ENCODE assay signal across 9 mouse cellular contexts in genomic region chr2:33282877-33283276, GRCm38 (mm10).
DNase-seq lines count a peak whose midpoint lies in the region; ATAC-seq and TF ChIP-seq lines count a peak whose summit lies in the region.
"Had no signal": no experiment of that assay in that cellular context is flagged by ENCODE, and none has a peak within 500 bp of the region (broad histone marks: within the 10 kb centered on the region; RNA-seq: fewer than 3 reads in every experiment).

No protein-coding gene starts in this region.

- no peak overlapping the region for H3K4me2 ChIP-seq in forebrain, postnatal 0 days (ENCODE audit: low read depth)
- H3K4me2 ChIP-seq in forebrain, embryonic 11.5 days (ENCODE audit: low read depth, low read length, severe bottlenecking), result no peak overlapping the region
- H3K4me2 ChIP-seq in kidney, postnatal 0 days (ENCODE audit: low read length), result no peak overlapping the region
- H3K4me2 ChIP-seq in stomach, postnatal 0 days (replicated peaks; ENCODE audit: low read depth), result no peak overlapping the region
- H3K4me2 ChIP-seq: limb, embryonic 12.5 days had no signal

- DNase-seq in forebrain, postnatal 0 days, result no peak
- DNase-seq in forebrain, embryonic 11.5 days (ENCODE audit: low spot score), result no peak
- peak; percentile 88 for DNase-seq in NIH3T3 (ENCODE audit: low read depth)
- DNase-seq in gastrocnemius, adult 8-10 months (ENCODE audit: low spot score in 2 of 2), result peak; percentile 66 to 84
- peak; percentile 55 for DNase-seq in kidney, postnatal 0 days (ENCODE audit: low spot score)
- DNase-seq in stomach, postnatal 0 days (ENCODE audit: low spot score), result peak; percentile 37
- no peak for DNase-seq in layer of hippocampus, postnatal 25 days (ENCODE audit: extremely low spot score in 1 of 2, low spot score in 1 of 2)

- H3K4me1 ChIP-seq in forebrain, postnatal 0 days (ENCODE audit: insufficient read depth), result no peaks in the 10 kb centered on the region
- H3K4me1 ChIP-seq in forebrain, embryonic 11.5 days (replicated peaks; ENCODE audit: control insufficient read depth, insufficient read depth, low read length), result no peaks in the 10 kb centered on the region
- H3K4me1 ChIP-seq in kidney, postnatal 0 days (replicated peaks; ENCODE audit: insufficient read depth, low read length), result 0 out of 2 replicates have a peak, but pooled peaks cover 3% of the 10 kb centered on the region
- H3K4me1 ChIP-seq in stomach, postnatal 0 days (replicated peaks; ENCODE audit: control insufficient read depth, insufficient read depth), result no peaks in the 10 kb centered on the region

- WGBS in forebrain, postnatal 0 days, result 55% methylated on average over 4 of the region's 4 CpGs
- WGBS in forebrain, embryonic 11.5 days, result 78% methylated on average over 4 of the region's 4 CpGs
- WGBS in kidney, postnatal 0 days, result 59% methylated on average over 4 of the region's 4 CpGs
- 50% methylated on average over 4 of the region's 4 CpGs for WGBS in stomach, postnatal 0 days

- no peak for TF ChIP-seq EP300 in stomach, postnatal 0 days (optimal IDR thresholded peaks at IDR 0.05)

- TF ChIP-seq CTCF in forebrain, postnatal 0 days (IDR thresholded peaks at IDR 0.05; ENCODE audit: low read depth), result no peak
- no peak for TF ChIP-seq CTCF in kidney, postnatal 0 days (IDR thresholded peaks at IDR 0.05; ENCODE audit: low read depth)
- TF ChIP-seq CTCF in stomach, postnatal 0 days (IDR thresholded peaks at IDR 0.05; ENCODE audit: low read depth), result no peak

- no peak overlapping the region for H3K9ac ChIP-seq in forebrain, postnatal 0 days
- H3K9ac ChIP-seq in forebrain, embryonic 11.5 days (ENCODE audit: low read length), result no peak overlapping the region
- no peak overlapping the region for H3K9ac ChIP-seq in kidney, postnatal 0 days (ENCODE audit: low read depth, low read length)
- no peak overlapping the region for H3K9ac ChIP-seq in stomach, postnatal 0 days (ENCODE audit: low read length)
- H3K9ac ChIP-seq: limb, embryonic 12.5 days had no signal

- H3K4me3 ChIP-seq in forebrain, postnatal 0 days (ENCODE audit: low read depth, low read length), result no peak overlapping the region
- no peak overlapping the region for H3K4me3 ChIP-seq in forebrain, embryonic 11.5 days (ENCODE audit: low read depth, low read length)
- H3K4me3 ChIP-seq in kidney, postnatal 0 days (replicated peaks; ENCODE audit: low read depth, low read length), result no peak overlapping the region
- H3K4me3 ChIP-seq in stomach, postnatal 0 days (ENCODE audit: low read depth, low read length), result no peak overlapping the region
- H3K4me3 ChIP-seq: limb, embryonic 12.5 days had no signal

- 0 out of 2 replicates have a peak, but pooled peaks cover 5% of the 10 kb centered on the region for H3K9me3 ChIP-seq in forebrain, postnatal 0 days (ENCODE audit: low read length)
- H3K9me3 ChIP-seq in forebrain, embryonic 11.5 days (ENCODE audit: control insufficient read depth, low read length), result no peaks in the 10 kb centered on the region
- H3K9me3 ChIP-seq in kidney, postnatal 0 days (replicated peaks; ENCODE audit: low read length), result no peaks in the 10 kb centered on the region
- H3K9me3 ChIP-seq in stomach, postnatal 0 days (ENCODE audit: control insufficient read depth, low read length), result no peaks in the 10 kb centered on the region

- peaks cover 29% of the 10 kb centered on the region for H3K36me3 ChIP-seq in forebrain, postnatal 0 days (ENCODE audit: insufficient read depth)
- H3K36me3 ChIP-seq in forebrain, embryonic 11.5 days (ENCODE audit: control insufficient read depth, insufficient read depth, low read length), result no peaks in the 10 kb centered on the region
- peaks cover 3% of the 10 kb centered on the region; the same call in 1 of the 2 replicates for H3K36me3 ChIP-seq in kidney, postnatal 0 days (ENCODE audit: insufficient read depth, low read length)
- H3K36me3 ChIP-seq in stomach, postnatal 0 days (ENCODE audit: control insufficient read depth, insufficient read depth, low read length), result no peaks in the 10 kb centered on the region
- H3K36me3 ChIP-seq: limb, embryonic 12.5 days had no signal

- no peaks in the 10 kb centered on the region for H3K27me3 ChIP-seq in forebrain, postnatal 0 days (ENCODE audit: insufficient read depth, low read length)
- no peaks in the 10 kb centered on the region for H3K27me3 ChIP-seq in forebrain, embryonic 11.5 days (ENCODE audit: control insufficient read depth, insufficient read depth, low read length)
- no peaks in the 10 kb centered on the region for H3K27me3 ChIP-seq in kidney, postnatal 0 days (ENCODE audit: insufficient read depth, low read length)
- H3K27me3 ChIP-seq in stomach, postnatal 0 days (ENCODE audit: control insufficient read depth, insufficient read depth, low read length), result no peaks in the 10 kb centered on the region
- H3K27me3 ChIP-seq: limb, embryonic 12.5 days had no signal

- no peak overlapping the region for H3K27ac ChIP-seq in forebrain, postnatal 0 days (ENCODE audit: low read depth, low read length)
- no peak overlapping the region for H3K27ac ChIP-seq in forebrain, embryonic 11.5 days (ENCODE audit: low read depth, low read length)
- H3K27ac ChIP-seq in kidney, postnatal 0 days, result no peak overlapping the region
- peak overlapping the region; percentile 63; the same call in 1 of the 2 replicates for H3K27ac ChIP-seq in stomach, postnatal 0 days (replicated peaks)
- H3K27ac ChIP-seq: limb, embryonic 12.5 days had no signal

- peak; percentile 36; the same call in 1 of the 2 replicates for ATAC-seq in forebrain, postnatal 0 days
- ATAC-seq in forebrain, embryonic 11.5 days (replicated peaks; ENCODE audit: low FRiP score), result no peak
- ATAC-seq in kidney, postnatal 0 days (replicated peaks; ENCODE audit: low FRiP score, low read depth), result no peak
- ATAC-seq in stomach, postnatal 0 days (ENCODE audit: low FRiP score, low TSS enrichment), result peak; percentile 75; the same call in 1 of the 2 replicates
- no peak for ATAC-seq in megakaryocyte-erythroid progenitor cell, adult 5-6 weeks (replicated peaks; ENCODE audit: low FRiP score, low TSS enrichment, poor library complexity, severe bottlenecking)

Comparison
In these comparisons a context has a peak if more than half of its experiments do, and no peak if none do; other contexts are left out.
1. ATAC-seq: peak in forebrain, postnatal 0 days (single experiment) and stomach, postnatal 0 days (single experiment); none in forebrain, embryonic 11.5 days (single experiment), kidney, postnatal 0 days (single experiment) and megakaryocyte-erythroid progenitor cell, adult 5-6 weeks (single experiment).
2. DNase-seq: peak in NIH3T3 (single experiment), gastrocnemius, adult 8-10 months (2 of 2), kidney, postnatal 0 days (single experiment) and stomach, postnatal 0 days (single experiment); none in forebrain, postnatal 0 days (single experiment), forebrain, embryonic 11.5 days (single experiment) and layer of hippocampus, postnatal 25 days (0 of 2).